Mouse (Mus musculus) hindbrain, embryonic 10.5 days (tissue): ENCODE measurements around the gene Serpina3a. TPM values are rescaled to one million over a fixed set of nuclear protein-coding genes. Genes with fewer than 3 reads are reported as not detected.
"Not testable (repeated sequence)": the region's sequence is repeated elsewhere in the genome, so short reads cannot be mapped to it uniquely, and the experiment has no call there.

Source experiments
- DNase-seq: peaks from one replicate; pipeline ENCODE4 v3.0.0-alpha.2; 2017; ENCODE audit warnings: low spot score
- H3K27ac ChIP-seq: fragments of 300-500 bp; sonication (generic); 2 replicates; pipeline ENCODE4 v1.5.1; 2016; ENCODE audit warnings: mild to moderate bottlenecking, moderate library complexity
- H3K27me3 ChIP-seq: fragments of 300-500 bp; sonication (generic); 2 replicates; pipeline ENCODE4 v1.6.1; 2016; ENCODE audit warnings: mild to moderate bottlenecking; ENCODE audit not compliant: poor library complexity, insufficient read depth, severe bottlenecking
- H3K36me3 ChIP-seq: fragments of 300-500 bp; sonication (generic); 2 replicates; pipeline ENCODE4 v1.6.1; 2016; ENCODE audit warnings: mild to moderate bottlenecking, moderate library complexity
- H3K4me1 ChIP-seq: fragments of 300-500 bp; sonication (generic); replicated peaks from 2 replicates; pipeline ENCODE4 v1.6.1; 2016; ENCODE audit warnings: mild to moderate bottlenecking
- H3K4me3 ChIP-seq: fragments of 300-500 bp; sonication (generic); 2 replicates; pipeline ENCODE4 v1.5.1; 2016; ENCODE audit warnings: mild to moderate bottlenecking, moderate library complexity
- H3K9me3 ChIP-seq: fragments of 300-500 bp; sonication (generic); 2 replicates; pipeline ENCODE4 v1.6.1; 2016; ENCODE audit warnings: mild to moderate bottlenecking, moderate library complexity
- WGBS: fragments of 180-500 bp; shearing (Covaris S2); methylation state at CpG from one replicate; pipeline ENCODE4 v1.1.7; 2016; 5-methylcytosine and 5-hydroxymethylcytosine counted together
- polyA plus RNA-seq: library from polyadenylated mRNA; unstranded; fragments of >200 nt; fragmentation: Nextera tagmentation; extraction: Ambion mirVana; gene quantifications from 2 replicates; pipeline ENCODE4 v1.2.1, GENCODE M21; 2016

Serpina3a gene
- polyA plus RNA-seq = not detected in 2 replicates

GRCm38 (mm10) chr12:104112333-104112732 lies at the start of gene Serpina3a:
TSS of gene Serpina3a (plus strand) at chr12:104112724.
- DNase-seq, H3K4me1 ChIP-seq, H3K27ac ChIP-seq, H3K4me3 ChIP-seq, H3K27me3 ChIP-seq, H3K9me3 ChIP-seq, H3K36me3 ChIP-seq: not testable (repeated sequence)
- 88% methylated on average over 11 of the region's 11 CpGs for WGBS

DNA sequence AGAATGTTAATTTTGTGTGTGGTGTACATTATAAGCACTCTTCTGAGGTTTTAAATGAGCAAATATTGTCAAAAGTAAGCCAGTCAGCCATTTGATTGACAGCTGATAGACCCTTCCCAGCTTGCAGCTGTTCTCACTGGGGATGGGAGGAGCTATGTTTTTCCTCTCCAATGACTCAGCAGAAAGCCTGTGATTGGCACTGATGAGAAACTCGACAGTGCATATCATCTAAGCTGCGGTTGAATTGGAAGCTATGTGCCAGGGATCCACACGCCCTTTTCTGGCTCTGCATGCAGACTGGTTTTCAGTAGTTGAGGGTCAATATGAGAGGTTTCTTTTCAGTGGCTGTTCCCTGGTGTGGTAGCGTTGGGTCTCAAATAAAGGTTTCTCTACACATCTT lies 48.0 kb upstream of the Serpina3a start:
- Histone ChIP-seq H3K27me3 (no peaks in the 10 kb centered on the region), H3K9me3 (no peaks in the 10 kb centered on the region), H3K36me3 (no peaks in the 10 kb centered on the region), H3K27ac (no peak overlapping the region), H3K4me1 (no peaks in the 10 kb centered on the region), H3K4me3 (no peak overlapping the region)
- no peak for DNase-seq
- WGBS = 66% methylated on average over 4 of the region's 4 CpGs

DNA sequence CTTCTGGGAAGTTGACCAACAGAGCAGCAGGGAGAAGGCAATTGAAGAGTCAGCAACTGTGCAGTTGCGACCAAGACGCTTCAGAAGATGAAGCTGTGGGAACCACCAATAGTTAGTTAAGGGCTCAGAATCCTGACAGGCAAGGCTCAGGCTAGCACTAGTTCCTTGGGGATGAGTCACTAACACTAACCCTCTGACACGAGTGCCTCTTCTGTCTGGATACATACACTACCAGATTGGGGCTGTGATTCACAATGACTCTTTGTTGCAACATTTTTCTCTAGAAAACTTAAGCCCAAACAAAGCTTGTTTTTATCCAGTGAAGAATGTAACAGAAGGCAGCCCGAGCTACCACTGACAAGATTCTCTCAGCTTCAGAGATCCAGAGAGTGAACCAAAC lies 47.5 kb upstream of the Serpina3a start:
- Histone ChIP-seq H3K27me3 (no peaks in the 10 kb centered on the region), H3K36me3 (no peaks in the 10 kb centered on the region), H3K9me3 (no peaks in the 10 kb centered on the region), H3K4me3 (no peak overlapping the region), H3K4me1 (no peaks in the 10 kb centered on the region), H3K27ac (no peak overlapping the region)
- no peak for DNase-seq
- 79% methylated on average over 4 of the region's 4 CpGs for WGBS

- WGBS = 28% methylated on average over 8 of the region's 8 CpGs
- DNase-seq = peak; percentile 80
- Histone ChIP-seq H3K36me3 (no peaks in the 10 kb centered on the region), H3K9me3 (no peaks in the 10 kb centered on the region), H3K4me1 (no peaks in the 10 kb centered on the region), H3K4me3 (no peak overlapping the region), H3K27me3 (no peaks in the 10 kb centered on the region), H3K27ac (peak overlapping the region; percentile 57)
Measured at GRCm38 (mm10) chr12:104066241-104066640, 46.3 kb upstream of the Serpina3a start.

DNA sequence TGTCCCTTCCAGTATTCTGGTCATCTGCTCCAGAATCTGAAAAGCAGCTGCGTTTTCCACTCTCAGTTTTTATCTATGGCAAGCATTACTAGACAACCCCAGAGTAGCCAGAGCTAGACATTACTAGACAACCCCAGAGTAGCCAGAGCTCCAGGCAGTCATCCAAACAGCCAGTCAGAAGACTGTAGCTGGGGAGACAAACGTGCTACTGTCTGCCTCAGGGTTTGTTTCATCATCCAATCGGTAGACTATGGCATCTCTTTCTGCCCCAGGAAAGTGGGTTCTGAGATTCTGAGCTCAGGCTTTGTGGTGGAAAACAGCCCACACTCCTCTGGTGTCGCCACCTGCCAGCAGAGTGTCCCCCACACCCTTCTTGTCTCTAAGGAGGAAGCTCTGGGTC lies 45.0 kb upstream of the Serpina3a start:
- DNase-seq = peak; percentile 11
- Histone ChIP-seq H3K27ac (peak overlapping the region; percentile 50), H3K9me3 (no peaks in the 10 kb centered on the region), H3K27me3 (no peaks in the 10 kb centered on the region), H3K4me3 (no peak overlapping the region), H3K4me1 (no peaks in the 10 kb centered on the region), H3K36me3 (no peaks in the 10 kb centered on the region)
- WGBS = 43% methylated on average over 4 of the region's 4 CpGs

DNA sequence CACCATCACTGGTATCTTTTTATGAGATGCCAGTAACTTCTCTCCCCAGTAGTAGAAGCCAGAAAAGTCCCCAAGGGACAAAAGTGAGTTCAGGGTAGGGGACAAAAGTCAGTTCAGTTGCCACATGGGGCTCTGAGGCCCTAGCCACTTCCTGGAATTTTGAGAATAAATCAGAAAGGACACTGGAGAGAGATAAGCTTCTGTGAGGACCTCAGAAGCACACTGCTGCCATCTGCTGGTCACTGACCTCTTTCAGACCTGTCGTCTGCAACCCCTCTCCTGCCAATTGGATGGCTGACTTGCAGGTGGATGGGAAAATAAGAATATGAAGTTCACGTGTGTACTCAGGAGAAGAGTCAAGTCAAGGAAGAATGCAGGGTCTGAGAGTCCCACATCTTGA lies 42.9 kb upstream of the Serpina3a start:
- 14% methylated on average over 2 of the region's 2 CpGs for WGBS
- Histone ChIP-seq H3K36me3 (no peaks in the 10 kb centered on the region), H3K27me3 (no peaks in the 10 kb centered on the region), H3K27ac (no peak overlapping the region), H3K4me3 (no peak overlapping the region), H3K4me1 (no peaks in the 10 kb centered on the region), H3K9me3 (no peaks in the 10 kb centered on the region)
- peak; percentile 71 for DNase-seq

DNA sequence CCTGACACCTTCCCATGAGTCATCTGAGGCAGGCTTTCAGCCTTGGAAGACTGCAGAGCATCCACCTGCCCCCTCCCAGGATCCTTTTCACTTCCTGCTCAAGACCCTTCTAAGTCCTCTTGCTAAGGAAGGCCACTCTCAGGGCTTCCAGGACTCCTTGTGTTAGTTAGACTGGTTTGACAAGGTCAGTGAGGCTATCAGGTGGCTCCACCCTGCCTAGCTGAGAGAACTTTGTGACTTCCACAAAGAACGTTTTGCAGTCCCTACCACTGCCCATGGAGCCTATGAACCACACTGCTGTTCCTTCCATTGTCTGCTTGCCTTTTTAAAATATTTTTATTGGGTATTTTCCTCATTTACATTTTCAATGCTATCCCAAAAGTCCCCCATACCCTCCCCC lies 40.8 kb upstream of the Serpina3a start:
- H3K4me3 ChIP-seq = no peak overlapping the region

GRCm38 (mm10) chr12:104072286-104072685 lies 40.2 kb upstream of the Serpina3a start:
- DNase-seq = no peak
- H3K9me3 ChIP-seq = no peaks in the 10 kb centered on the region
- H3K36me3 ChIP-seq = no peaks in the 10 kb centered on the region
- WGBS = 66% methylated on average over 5 of the region's 5 CpGs
- no peak overlapping the region for H3K4me3 ChIP-seq
- H3K4me1 ChIP-seq = no peaks in the 10 kb centered on the region
- no peak overlapping the region for H3K27ac ChIP-seq
- no peaks in the 10 kb centered on the region for H3K27me3 ChIP-seq

More for the DNA sequence above, 40.8 kb upstream of the Serpina3a start:
- no peaks in the 10 kb centered on the region for H3K36me3 ChIP-seq
- H3K27me3 ChIP-seq = no peaks in the 10 kb centered on the region
- DNase-seq = no peak
- WGBS = 56% methylated on average over 1 of the region's 1 CpGs
- no peaks in the 10 kb centered on the region for H3K9me3 ChIP-seq
- H3K4me1 ChIP-seq = no peaks in the 10 kb centered on the region
- no peak overlapping the region for H3K27ac ChIP-seq

DNA sequence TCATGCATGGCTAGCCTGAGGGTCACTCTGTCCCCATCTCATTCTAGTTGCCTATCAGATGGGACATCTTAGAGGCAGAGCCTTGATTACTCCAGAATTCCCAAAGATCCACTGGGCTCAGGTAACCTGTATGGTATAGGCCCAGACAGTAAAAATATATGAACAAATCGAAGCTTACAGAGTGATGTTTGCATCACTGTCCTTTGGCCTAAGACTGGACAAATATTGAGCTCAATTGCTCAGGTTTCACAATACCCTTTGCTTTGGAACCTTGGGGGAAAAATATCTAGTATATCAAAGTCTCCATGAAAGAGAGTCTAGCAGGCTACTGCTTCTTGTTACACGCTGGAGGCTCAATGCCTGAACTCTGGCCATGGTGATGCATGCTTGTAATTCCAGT lies 22.4 kb upstream of the Serpina3a start:
- DNase-seq = no peak
- Histone ChIP-seq H3K4me3 (no peak overlapping the region), H3K27me3 (no peaks in the 10 kb centered on the region), H3K9me3 (no peaks in the 10 kb centered on the region), H3K36me3 (no peaks in the 10 kb centered on the region), H3K4me1 (no peaks in the 10 kb centered on the region), H3K27ac (no peak overlapping the region)
- WGBS = 80% methylated on average over 2 of the region's 2 CpGs

DNA sequence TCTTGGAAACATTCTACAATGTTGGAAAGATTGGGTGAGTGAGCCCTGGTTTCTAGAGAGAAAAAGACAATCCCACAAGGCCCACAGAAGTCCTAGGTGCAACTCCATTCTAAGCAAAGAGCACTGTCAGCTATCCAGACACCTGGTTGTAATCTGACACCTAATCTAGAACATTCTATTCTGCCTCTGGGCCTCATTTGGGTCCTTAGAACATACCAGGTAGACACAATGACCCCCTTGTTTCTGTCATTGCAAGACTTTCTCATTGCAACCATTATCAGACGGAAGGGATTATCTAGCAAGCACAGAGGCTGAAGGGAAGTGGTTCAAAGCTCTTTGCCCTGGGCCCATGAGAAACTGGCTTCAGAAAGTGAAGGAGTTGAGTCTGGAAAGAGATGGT lies 21.2 kb upstream of the Serpina3a start:
- no peak overlapping the region for H3K27ac ChIP-seq
- WGBS = 81% methylated on average over 1 of the region's 1 CpGs
- no peaks in the 10 kb centered on the region for H3K4me1 ChIP-seq
- no peaks in the 10 kb centered on the region for H3K9me3 ChIP-seq
- DNase-seq = no peak
- H3K27me3 ChIP-seq = no peaks in the 10 kb centered on the region
- H3K36me3 ChIP-seq = no peaks in the 10 kb centered on the region
- no peak overlapping the region for H3K4me3 ChIP-seq

GRCm38 (mm10) chr12:104100768-104101167 lies 11.8 kb upstream of the Serpina3a start, which contains the start of gene Serpina5:
TSS of gene Serpina5 (plus strand) at chr12:104101113.
- no peak within 1 kb of the TSS for H3K27ac ChIP-seq
- 94% methylated on average over 6 of the region's 6 CpGs for WGBS
- H3K27me3 ChIP-seq = no peaks in the 10 kb centered on the region
- no peaks in the 10 kb centered on the region for H3K36me3 ChIP-seq
- no peaks in the 10 kb centered on the region for H3K4me1 ChIP-seq
- no peak within 1 kb of the TSS for H3K4me3 ChIP-seq
- no peaks in the 10 kb centered on the region for H3K9me3 ChIP-seq
- DNase-seq = no peak

GRCm38 (mm10) chr12:104105847-104106246 lies 6.7 kb upstream of the Serpina3a start:
- H3K9me3 ChIP-seq = no peaks in the 10 kb centered on the region
- no peaks in the 10 kb centered on the region for H3K4me1 ChIP-seq
- DNase-seq = no peak
- no peaks in the 10 kb centered on the region for H3K36me3 ChIP-seq
- no peaks in the 10 kb centered on the region for H3K27me3 ChIP-seq
- no peak overlapping the region for H3K27ac ChIP-seq
- H3K4me3 ChIP-seq = no peak overlapping the region

- no peaks in the 10 kb centered on the region for H3K36me3 ChIP-seq
- DNase-seq = no peak
- no peak overlapping the region for H3K4me3 ChIP-seq
- no peaks in the 10 kb centered on the region for H3K9me3 ChIP-seq
- no peaks in the 10 kb centered on the region for H3K4me1 ChIP-seq
- no peak overlapping the region for H3K27ac ChIP-seq
- H3K27me3 ChIP-seq = no peaks in the 10 kb centered on the region
Measured at GRCm38 (mm10) chr12:104106919-104107318, 5.6 kb upstream of the Serpina3a start.

DNA sequence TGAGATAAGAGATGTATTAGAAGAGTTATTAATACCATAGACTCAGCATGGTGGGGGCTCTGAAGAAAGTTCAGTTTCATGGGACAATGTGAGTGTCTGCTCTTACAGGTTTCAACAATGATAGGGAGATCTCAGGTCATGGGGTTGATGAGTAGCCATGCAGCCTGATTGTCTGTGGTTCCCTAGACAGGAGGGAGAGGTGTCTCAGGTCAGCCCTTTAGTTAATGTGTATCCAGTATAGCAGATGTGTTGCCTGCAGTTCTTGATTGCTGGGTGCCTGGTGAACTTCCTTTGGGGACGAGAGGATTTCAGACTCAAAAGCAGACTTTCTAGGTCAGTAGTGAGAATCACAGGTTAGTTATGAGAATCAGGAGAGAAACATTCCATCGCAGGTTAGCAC lies 4.0 kb upstream of the Serpina3a start:
- DNase-seq = no peak
- H3K27me3 ChIP-seq = no peaks in the 10 kb centered on the region
- WGBS = 87% methylated on average over 2 of the region's 2 CpGs
- no peak overlapping the region for H3K27ac ChIP-seq
- H3K9me3 ChIP-seq = no peaks in the 10 kb centered on the region
- H3K4me3 ChIP-seq = no peak overlapping the region
- no peaks in the 10 kb centered on the region for H3K36me3 ChIP-seq
- H3K4me1 ChIP-seq = no peaks in the 10 kb centered on the region
